ENCODE assay signal across 12 mouse cellular contexts in the genomic region with DNA sequence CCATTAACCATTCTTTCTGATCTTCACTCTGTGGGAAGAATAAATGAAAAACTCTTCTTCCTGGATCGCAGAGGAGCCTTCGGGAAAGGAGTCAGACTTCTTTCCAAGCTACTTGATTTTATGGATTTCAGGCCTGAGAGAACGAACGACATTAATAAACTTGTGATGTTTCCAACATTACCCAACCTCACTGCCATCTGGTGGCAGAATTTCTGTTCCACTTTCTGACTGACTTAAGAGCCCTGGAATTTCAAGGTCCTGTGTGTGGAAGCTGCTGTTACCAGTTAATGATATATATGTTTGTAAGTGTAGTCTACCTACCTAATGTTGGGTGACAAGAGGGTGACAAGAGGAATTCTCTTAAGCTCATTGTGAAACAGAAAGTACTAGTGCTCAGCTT.
A peak's percentile ranks its signal among the peaks of the same experiment; 100 is the strongest.
DNase-seq lines count a peak whose midpoint lies in the region; ATAC-seq and TF ChIP-seq lines count a peak whose summit lies in the region.
"Had no signal": no experiment of that assay in that cellular context is flagged by ENCODE, and none has a peak within 500 bp of the region (broad histone marks: within the 10 kb centered on the region; RNA-seq: fewer than 3 reads in every experiment).

No protein-coding gene starts in this region.

- no peak for TF ChIP-seq POLR2A in cerebellum, adult 2 months (IDR thresholded peaks at IDR 0.05; ENCODE audit: borderline replicate concordance, insufficient read depth, low read length)
- no peak for TF ChIP-seq POLR2A in limb, embryonic 14.5 days (IDR thresholded peaks at IDR 0.05; ENCODE audit: borderline replicate concordance, extremely low read depth, insufficient read depth, insufficient read length)

- H3K4me2 ChIP-seq in limb, embryonic 14.5 days (replicated peaks; ENCODE audit: low read depth, low read length, severe bottlenecking), result no peak overlapping the region
- H3K4me2 ChIP-seq: limb, embryonic 13.5 days had no signal

- ATAC-seq in limb, embryonic 14.5 days (ENCODE audit: low FRiP score, low read depth), result no peak

- H3K27me3 ChIP-seq in cerebellum, adult 2 months (ENCODE audit: control insufficient read depth, insufficient read depth, low read length), result no peaks in the 10 kb centered on the region
- H3K27me3 ChIP-seq in limb, embryonic 14.5 days (ENCODE audit: control insufficient read depth, insufficient read depth, low read length), result no peaks in the 10 kb centered on the region
- no peaks in the 10 kb centered on the region for H3K27me3 ChIP-seq in limb, embryonic 10.5 days (ENCODE audit: low read depth, poor library complexity, severe bottlenecking)
- H3K27me3 ChIP-seq: limb, embryonic 13.5 days had no signal

- H3K27ac ChIP-seq in cerebellum, adult 2 months (ENCODE audit: insufficient read depth, low read length), result no peak overlapping the region
- no peak overlapping the region for H3K27ac ChIP-seq in limb, embryonic 14.5 days (replicated peaks; ENCODE audit: low read depth, low read length)
- H3K27ac ChIP-seq in limb, embryonic 10.5 days, result no peak overlapping the region
- H3K27ac ChIP-seq: hindbrain, embryonic 10.5 days; limb, embryonic 13.5 days had no signal

- no peak overlapping the region for H3K4me3 ChIP-seq in cerebellum, adult 2 months (replicated peaks; ENCODE audit: insufficient read depth, low read depth, low read length)
- no peak overlapping the region for H3K4me3 ChIP-seq in limb, embryonic 14.5 days (replicated peaks; ENCODE audit: low read length)
- no peak overlapping the region for H3K4me3 ChIP-seq in limb, embryonic 10.5 days
- H3K4me3 ChIP-seq: hindbrain, embryonic 10.5 days; limb, embryonic 13.5 days had no signal

- TF ChIP-seq CTCF in cerebellum, adult 2 months (IDR thresholded peaks at IDR 0.05; ENCODE audit: borderline replicate concordance, insufficient read depth, low read depth, low read length), result peak; percentile 25; the same call in 1 of the 2 replicates

- peak in 1 of 2 experiments; percentile 22 for DNase-seq in cerebellum, adult 2 months
- DNase-seq in cerebellum, postnatal 4 days (ENCODE audit: low spot score in 2 of 2), result no peak
- DNase-seq in heart, postnatal 4 days, result peak; percentile 27
- no peak for DNase-seq in heart, adult 8-10 months (ENCODE audit: low spot score)
- peak; percentile 40 for DNase-seq in limb, embryonic 14.5 days (ENCODE audit: low spot score)
- no peak for DNase-seq in limb, embryonic 10.5 days (ENCODE audit: low spot score)
- DNase-seq in adrenal gland, postnatal 10 days, result peak; percentile 44
- no peak for DNase-seq in spleen, postnatal 36 days (ENCODE audit: low spot score in 2 of 2)
- DNase-seq: gastrocnemius, postnatal 10 days; spleen, adult 18-20 months had no signal

- peaks cover 14% of the 10 kb centered on the region for H3K36me3 ChIP-seq in limb, embryonic 14.5 days (ENCODE audit: control insufficient read depth, insufficient read depth, low read length)
- H3K36me3 ChIP-seq in limb, embryonic 10.5 days, result peaks cover 17% of the 10 kb centered on the region

- H3K9me3 ChIP-seq in limb, embryonic 14.5 days (ENCODE audit: control insufficient read depth, low read length), result no peaks in the 10 kb centered on the region
- no peaks in the 10 kb centered on the region for H3K9me3 ChIP-seq in limb, embryonic 10.5 days (replicated peaks)
- H3K9me3 ChIP-seq: hindbrain, embryonic 10.5 days; limb, embryonic 13.5 days had no signal

- 39% methylated on average over 4 of the region's 4 CpGs for WGBS in cerebellum, adult 2 months
- 46% methylated on average over 4 of the region's 4 CpGs for WGBS in limb, embryonic 14.5 days
- 89% methylated on average over 4 of the region's 4 CpGs for WGBS in limb, embryonic 10.5 days

- no peaks in the 10 kb centered on the region for H3K4me1 ChIP-seq in cerebellum, adult 2 months (ENCODE audit: control insufficient read depth, insufficient read depth, low read length)
- peaks cover 15% of the 10 kb centered on the region for H3K4me1 ChIP-seq in limb, embryonic 14.5 days (ENCODE audit: control insufficient read depth, insufficient read depth, low read length)
- H3K4me1 ChIP-seq in limb, embryonic 10.5 days, result peaks cover 26% of the 10 kb centered on the region

- no peak overlapping the region for H3K9ac ChIP-seq in limb, embryonic 14.5 days (ENCODE audit: low read depth, low read length, severe bottlenecking)
- H3K9ac ChIP-seq: limb, embryonic 13.5 days had no signal

Comparison
In these comparisons a context has a peak if more than half of its experiments do, and no peak if none do; other contexts are left out.
1. DNase-seq: peak in heart, postnatal 4 days (single experiment), limb, embryonic 14.5 days (single experiment) and adrenal gland, postnatal 10 days (single experiment); none in cerebellum, postnatal 4 days (0 of 2), heart, adult 8-10 months (single experiment), limb, embryonic 10.5 days (single experiment) and spleen, postnatal 36 days (0 of 2).